Mouse (Mus musculus): ENCODE measurements around the gene Oser1. TPM values are rescaled to one million over a fixed set of nuclear protein-coding genes. Genes with fewer than 3 reads are reported as not detected.

Oser1 gene
- total RNA-seq, 2 experiments from 2014 or later: 17.1 to 17.2 TPM

DNA sequence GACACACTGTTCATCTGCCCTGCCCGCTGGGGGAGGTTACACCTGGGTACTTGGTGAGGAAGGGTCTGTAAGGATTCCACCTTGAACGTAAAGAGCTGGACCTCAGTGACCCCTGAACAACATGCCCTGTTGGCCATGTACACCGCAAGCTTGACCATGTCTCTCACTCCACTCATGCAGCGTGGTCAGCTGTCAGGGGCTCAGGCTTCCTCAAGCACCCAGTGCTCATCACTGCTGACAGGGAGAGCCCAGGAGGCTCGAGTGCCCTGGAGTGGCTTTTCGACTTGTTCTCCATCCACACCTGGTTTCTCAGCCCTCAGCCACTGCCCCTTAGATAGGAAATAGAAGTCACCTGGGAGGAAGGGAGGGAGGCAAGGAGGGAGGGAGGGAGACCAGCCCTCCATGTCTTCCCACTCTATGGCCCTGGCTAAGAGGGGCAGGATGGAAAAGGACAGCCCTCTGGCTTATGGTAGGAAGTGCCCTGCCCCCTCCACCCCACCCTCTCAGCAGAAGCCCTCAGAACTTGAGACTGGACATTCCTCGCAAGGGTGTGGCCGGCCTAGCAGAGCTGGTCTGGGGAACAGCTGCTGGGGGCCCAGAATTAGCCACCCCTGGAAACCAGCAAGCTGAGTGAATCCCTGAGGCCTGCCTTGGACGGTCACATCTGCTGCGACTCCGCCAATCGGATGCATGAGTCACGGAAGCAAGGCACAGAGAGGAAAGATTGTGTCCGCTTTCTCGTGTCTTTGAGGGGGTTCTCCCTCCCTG lies 37.9 kb downstream of the Oser1 start:
- Histone ChIP-seq H3K27ac (no peak overlapping the region), H3K4me3 (no peak overlapping the region)
- TF ChIP-seq CTCF (conservative IDR thresholded peaks at IDR 0.05): no peak
- DNase-seq (ENCODE audit: low spot score in 2 of 2): no peak

DNA sequence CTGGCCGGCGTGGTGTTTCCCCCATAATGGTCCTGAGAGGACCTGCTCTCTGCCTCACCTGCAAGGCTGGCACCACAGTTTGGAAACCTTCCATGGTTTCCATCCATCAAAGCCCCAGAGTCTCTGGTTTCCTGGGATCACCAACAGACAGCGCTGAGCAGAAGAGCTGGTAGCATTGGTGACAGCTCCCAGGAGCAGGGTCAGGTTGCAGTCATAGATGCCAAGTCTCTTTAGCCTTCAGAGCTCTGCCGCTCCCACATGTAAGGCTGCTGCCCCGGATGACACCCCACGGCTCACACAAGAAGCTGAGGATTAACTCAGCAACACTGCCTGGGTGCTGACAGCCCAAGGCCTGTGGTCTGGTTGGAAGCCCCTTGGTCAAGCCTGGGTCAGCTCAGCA lies 39.4 kb downstream of the Oser1 start:
- no peak for DNase-seq (ENCODE audit: low spot score in 2 of 2)
- H3K4me3 ChIP-seq: no peak overlapping the region
- H3K27ac ChIP-seq: no peak overlapping the region
- TF ChIP-seq CTCF (conservative IDR thresholded peaks at IDR 0.05): no peak

DNA sequence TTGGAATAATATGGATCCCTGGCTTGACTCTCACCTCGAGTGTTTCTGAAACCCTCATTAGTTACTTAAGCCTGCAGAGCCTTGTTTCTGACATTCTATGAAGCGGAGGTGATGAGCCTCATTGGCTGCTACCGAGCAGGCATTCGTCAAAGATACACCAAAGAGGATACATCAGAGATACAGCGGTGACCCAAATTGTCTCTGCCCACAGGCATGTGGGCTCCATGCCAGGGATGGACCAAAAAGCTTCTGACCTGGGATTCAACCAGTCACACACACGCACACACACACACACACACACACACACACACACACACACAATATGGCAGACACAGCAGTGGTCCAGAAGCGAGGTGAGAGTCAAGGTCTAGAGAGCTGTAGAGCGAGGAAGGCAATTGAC lies 43.3 kb downstream of the Oser1 start:
- DNase-seq (ENCODE audit: low spot score in 2 of 2): no peak
- TF ChIP-seq CTCF (conservative IDR thresholded peaks at IDR 0.05): no peak
- Histone ChIP-seq H3K4me3 (no peak overlapping the region), H3K27ac (no peak overlapping the region)

DNA sequence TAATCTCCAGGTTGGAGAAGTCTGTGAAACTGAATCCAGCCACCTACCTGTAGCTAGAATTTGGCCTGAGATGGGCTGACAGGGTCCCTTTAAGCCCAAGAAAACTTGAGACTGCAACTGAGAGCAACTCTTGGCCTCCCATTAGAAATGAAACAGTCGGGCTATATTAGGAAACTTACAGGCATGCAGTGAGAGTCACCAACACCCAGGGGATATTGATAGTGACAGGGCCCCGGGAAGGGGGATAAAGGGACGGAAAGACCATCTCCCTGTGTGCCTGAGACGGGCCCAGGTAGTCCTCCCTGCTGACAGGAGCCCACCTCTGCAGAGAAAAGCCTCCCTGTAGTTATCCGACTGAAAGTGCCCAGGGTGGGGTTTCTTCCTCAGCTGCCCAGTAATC lies 45.1 kb downstream of the Oser1 start:
- H3K4me3 ChIP-seq: no peak overlapping the region
- H3K27ac ChIP-seq: no peak overlapping the region
- no peak for DNase-seq (ENCODE audit: low spot score in 2 of 2)
- TF ChIP-seq CTCF (conservative IDR thresholded peaks at IDR 0.05): no peak

DNA sequence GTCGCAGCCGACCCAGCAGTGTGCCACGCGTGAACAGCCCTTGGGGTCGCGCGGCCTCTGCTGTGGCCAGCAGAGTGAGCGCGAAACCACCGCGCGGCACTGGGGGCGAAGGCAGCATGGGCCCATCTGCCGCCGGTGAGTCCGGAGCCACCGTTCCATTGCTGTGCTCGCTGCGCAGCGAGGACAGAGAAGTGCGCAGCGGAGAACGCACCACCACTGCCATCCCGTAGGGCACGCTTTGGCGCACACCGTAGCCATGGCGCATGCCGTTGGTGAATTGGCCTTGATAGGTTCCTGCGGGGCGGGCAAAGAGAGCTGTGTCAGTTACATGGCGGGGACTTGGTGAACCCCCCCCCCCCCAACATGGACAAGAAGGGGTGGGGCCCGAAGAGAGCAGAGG lies 48.4 kb downstream of the Oser1 start:
- Histone ChIP-seq H3K4me3 (no peak overlapping the region), H3K27ac (no peak overlapping the region)
- DNase-seq (ENCODE audit: low spot score in 2 of 2): no peak
- TF ChIP-seq CTCF (conservative IDR thresholded peaks at IDR 0.05): no peak

DNA sequence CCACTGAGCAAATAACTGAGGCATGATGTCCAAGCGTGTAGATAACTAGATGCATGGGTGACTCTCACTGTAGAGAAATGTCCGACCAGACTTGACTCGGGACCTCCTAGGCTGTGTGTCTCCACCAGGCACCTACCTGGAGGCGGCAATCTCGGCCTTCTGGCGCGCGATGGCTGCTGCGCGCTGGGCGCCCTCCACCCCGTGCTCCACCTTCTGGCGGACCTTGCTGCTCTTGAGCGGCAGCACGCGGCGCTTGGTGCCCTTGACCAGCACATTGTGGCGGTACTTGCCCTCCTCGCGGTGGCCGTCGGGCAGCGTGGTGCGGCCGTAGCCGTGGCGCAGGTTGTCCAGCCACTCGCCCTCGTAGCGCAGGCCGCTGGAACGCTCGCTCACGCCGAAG lies 49.0 kb downstream of the Oser1 start:
- no peak overlapping the region for H3K27ac ChIP-seq
- TF ChIP-seq CTCF (conservative IDR thresholded peaks at IDR 0.05): no peak
- no peak overlapping the region for H3K4me3 ChIP-seq
- no peak for DNase-seq (ENCODE audit: low spot score in 2 of 2)

DNA sequence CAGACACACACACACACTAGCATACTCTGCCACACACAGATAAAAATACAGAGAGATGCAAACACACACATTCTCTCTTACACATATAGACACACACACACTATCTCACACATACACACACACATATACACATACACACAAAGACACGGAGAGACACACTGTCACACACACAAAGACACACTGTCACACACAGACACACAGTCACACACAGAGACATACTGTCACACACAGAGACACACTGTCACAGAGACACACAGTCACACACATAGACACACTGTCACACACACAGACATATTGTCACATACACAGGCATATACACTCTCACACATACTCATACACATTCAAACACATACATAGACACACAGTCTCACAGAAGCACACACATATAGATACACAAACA lies 51.9 kb downstream of the Oser1 start:
- no peak for TF ChIP-seq CTCF (conservative IDR thresholded peaks at IDR 0.05)
- Histone ChIP-seq H3K4me3 (no peak overlapping the region), H3K27ac (no peak overlapping the region)
- no peak for DNase-seq (ENCODE audit: low spot score in 2 of 2)

DNA sequence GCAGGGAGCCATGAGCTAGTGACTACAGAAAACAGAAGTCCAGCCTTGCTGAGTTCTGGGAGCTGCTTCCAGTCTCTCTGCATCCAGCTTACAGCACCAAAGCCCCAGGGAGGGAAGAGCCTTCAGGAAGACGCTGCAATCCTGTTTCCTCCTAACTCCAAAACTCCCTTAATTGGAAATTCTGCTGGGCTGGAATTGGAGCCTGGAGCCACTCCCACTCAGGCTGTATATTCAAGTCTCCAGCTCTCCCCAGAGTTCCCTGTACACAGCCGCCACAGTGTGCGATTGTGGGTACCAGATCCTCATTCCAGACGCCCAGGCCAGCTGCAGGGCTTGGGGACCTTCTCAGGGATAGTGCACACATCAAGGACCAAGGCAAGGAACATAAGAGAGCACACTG lies 54.3 kb downstream of the Oser1 start:
- no peak for TF ChIP-seq CTCF (conservative IDR thresholded peaks at IDR 0.05)
- no peak overlapping the region for H3K27ac ChIP-seq

DNA sequence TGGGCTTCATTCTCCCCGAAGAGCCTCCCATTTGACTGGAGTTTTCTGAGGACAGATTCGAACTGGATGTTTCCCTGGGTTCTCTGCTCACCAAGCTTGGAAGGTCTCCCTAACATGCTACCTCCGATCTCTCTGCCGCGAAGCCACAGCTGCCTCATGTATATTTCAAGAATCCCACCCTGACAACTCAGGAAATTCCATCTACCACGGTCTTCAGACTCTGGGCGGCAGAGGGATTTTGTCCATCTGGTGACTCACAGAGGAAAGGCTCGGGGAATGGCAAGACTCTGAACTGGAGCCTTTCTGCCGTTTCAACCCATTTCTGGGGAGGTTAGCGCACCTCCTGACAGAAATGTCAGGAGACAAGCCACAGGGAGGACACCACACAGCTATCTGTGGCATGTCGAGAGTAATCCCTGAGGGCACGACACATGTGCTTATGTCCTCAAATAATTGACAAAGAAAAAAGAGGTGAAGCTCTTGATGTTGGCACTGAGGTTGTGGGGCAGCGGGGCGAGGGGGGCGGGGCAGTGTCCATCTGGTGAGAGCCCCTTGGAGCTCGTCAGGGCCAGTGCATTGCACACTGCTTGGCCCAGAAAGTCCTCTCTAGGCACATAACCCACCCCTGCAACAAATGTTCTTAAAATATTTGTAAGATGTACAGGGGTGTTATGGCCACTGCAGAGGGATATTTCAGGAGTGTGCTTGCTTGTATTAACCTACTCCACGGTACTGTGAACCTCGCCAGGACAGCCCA lies 59.5 kb downstream of the Oser1 start:
- H3K4me3 ChIP-seq: no peak overlapping the region
- TF ChIP-seq CTCF (conservative IDR thresholded peaks at IDR 0.05): no peak
- H3K27ac ChIP-seq: no peak overlapping the region
- DNase-seq (ENCODE audit: low spot score in 2 of 2): no peak

More for the DNA sequence above, 54.3 kb downstream of the Oser1 start:
- no peak overlapping the region for H3K4me3 ChIP-seq
- DNase-seq (ENCODE audit: low spot score in 2 of 2): no peak

DNA sequence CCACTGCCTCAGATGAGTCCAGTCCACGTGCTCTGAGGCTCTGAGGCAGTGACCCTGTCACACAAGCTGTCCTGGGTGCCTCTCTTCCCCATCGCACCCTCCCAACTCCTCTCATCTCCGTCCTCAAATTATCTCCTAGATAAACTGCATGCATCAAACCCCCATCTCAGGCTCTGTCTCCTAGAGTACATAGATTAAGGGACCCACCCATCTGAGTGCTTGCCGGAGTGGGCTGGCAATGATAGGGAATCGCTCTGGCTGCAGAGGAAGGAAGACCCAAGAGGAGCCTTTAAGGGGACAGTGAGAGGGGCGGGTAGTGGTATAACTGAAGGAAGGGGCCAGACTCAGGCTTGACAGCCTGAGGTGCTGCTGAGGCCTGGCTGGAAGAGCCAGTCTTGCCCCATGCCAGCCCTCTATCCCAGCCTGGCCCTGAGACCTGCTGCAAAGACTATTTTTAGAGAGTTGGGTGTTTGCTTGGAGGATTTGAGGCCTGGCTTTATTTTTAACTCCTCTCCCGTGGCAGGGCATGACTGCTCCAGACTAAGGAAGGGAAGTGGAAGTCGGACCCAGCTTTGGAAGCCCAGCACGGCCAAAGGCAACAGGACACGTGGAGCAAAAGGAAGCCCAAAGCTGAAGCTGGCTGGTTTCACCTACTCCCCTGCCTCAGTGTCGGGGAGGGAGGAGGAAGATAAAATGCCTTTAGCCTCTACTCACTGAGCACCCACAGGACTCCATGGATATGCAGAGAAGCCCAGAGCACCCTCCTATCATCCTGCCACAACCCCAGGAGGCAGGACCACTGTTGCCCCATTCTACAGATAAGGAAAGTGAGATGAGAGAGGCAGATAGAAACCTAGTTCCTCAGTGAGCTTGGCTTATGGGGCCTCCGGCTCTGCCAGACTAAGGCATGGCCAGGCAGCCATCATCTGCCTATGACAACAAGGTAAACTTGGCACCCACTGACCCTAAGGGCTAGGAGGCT lies 61.3 kb downstream of the Oser1 start:
- no peak overlapping the region for H3K27ac ChIP-seq
- no peak for TF ChIP-seq CTCF (conservative IDR thresholded peaks at IDR 0.05)
- no peak overlapping the region for H3K4me3 ChIP-seq
- DNase-seq (ENCODE audit: low spot score in 2 of 2): no peak

DNA sequence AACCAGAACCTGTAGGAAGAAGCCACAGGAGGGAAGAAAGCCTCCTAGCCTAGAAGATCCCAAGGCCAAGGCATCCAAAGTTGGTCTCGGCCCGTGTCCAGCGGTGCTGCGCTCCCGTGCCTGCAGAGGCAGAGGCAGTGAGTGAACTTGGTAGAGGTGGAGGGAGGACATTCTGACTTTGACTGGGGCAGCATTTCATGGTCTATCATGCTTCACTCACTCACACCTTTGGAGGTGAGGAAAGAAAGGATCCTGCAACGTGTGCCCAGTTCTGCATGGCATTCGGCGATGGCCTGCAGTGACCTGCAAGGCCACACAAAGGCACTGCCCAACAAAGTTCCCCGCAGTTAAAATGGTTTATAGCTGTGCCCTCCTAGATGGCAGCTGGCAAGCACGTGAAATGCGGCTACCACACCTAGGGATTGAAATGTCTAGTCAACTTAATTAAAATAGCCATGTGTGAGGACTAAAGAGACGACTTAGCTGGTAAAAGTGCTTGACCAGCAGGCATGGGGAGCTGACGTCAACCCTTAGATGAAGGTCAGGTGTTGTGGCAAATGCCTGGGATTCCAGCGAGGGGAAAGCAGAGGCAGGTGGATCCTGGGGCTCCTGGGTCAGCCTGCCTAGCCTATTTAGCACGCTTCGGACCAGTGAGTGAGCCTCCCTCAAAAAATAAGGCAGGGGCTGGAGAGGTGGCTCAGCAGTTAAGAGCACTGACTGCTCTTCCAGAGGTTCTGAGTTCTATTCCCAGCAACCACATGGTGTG lies 63.5 kb downstream of the Oser1 start:
- no peak overlapping the region for H3K27ac ChIP-seq
- no peak overlapping the region for H3K4me3 ChIP-seq
- no peak for DNase-seq (ENCODE audit: low spot score in 2 of 2)
- no peak for TF ChIP-seq CTCF (conservative IDR thresholded peaks at IDR 0.05)

DNA sequence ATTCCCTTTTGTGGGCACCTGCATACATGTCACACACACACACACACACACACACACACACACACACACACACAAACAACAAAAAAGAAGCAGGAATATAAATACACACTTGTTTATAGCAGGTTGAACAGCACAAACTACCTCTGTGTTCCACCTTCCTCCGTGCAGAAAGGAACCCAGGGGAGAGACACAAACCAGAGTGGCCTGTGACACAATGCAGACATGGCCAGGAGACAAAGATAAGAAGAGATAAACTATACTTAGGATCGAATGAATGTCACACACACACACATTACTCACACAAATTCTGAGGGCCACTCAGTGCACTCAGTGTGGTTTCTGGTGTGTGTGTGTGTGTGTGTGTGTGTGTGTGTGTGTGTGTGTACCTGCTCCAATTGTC lies 65.2 kb downstream of the Oser1 start:
- TF ChIP-seq CTCF (conservative IDR thresholded peaks at IDR 0.05): no peak
- no peak overlapping the region for H3K27ac ChIP-seq
- no peak overlapping the region for H3K4me3 ChIP-seq
- DNase-seq (ENCODE audit: low spot score in 2 of 2): no peak
